Mouse (Mus musculus) thymus, postnatal 4 days (tissue): ENCODE data around the gene Pik3r3.
A peak's percentile ranks its signal among the peaks of the same experiment; 100 is the strongest.

Experiments
- DNase-seq: peaks from one replicate; pipeline ENCODE4 v3.0.0; 2021

Gene Pik3r3

DNA sequence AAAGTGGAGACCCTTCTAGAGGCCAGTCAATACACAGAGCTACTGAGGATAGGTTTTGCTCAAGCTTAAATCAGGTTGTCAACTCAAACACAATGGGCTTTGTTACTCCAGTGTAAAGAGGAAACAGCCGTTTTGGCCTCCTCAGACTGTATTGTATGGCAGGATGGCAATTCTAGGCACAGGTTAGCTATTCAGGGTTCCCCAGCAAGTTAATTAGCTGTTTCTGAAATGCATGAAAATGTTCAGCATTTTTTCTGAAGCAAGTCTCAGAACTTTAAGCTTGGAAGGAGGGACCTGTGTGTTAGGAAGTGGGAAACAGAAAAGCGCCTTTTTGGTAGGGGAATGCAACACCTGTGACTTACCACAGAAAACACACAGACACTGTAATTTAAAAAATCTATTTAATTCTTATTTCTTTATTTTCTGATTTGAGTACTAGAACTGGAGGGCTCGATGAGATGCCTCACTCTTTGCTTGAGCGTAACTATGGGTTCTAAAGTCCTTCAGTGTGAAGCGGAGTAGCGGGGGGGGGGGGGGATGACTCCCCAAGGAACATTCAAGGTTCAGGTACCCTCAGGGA is 1.3 kb upstream of the Pik3r3 start:
- DNase-seq = peak; percentile 10

DNA sequence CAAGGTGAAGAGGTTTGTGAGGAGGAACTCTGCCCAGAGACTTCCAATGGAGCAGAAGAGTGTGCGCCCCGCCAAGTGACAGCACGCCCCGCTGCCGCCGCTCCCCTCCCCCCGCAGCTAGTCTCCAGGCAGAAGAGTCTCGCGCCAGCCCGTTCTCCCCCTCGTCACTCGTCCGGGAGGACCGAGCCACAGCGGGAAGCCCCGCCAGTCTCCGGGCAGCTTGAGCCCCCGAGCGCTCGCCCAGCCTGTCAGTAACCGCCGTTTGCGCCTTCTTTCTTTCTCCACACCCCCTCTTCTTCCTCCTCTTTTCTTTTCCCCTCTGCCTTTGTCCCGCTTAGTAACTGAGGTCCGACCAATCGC is 658 bp upstream of the Pik3r3 start:
- peak; percentile 85 for DNase-seq

DNA sequence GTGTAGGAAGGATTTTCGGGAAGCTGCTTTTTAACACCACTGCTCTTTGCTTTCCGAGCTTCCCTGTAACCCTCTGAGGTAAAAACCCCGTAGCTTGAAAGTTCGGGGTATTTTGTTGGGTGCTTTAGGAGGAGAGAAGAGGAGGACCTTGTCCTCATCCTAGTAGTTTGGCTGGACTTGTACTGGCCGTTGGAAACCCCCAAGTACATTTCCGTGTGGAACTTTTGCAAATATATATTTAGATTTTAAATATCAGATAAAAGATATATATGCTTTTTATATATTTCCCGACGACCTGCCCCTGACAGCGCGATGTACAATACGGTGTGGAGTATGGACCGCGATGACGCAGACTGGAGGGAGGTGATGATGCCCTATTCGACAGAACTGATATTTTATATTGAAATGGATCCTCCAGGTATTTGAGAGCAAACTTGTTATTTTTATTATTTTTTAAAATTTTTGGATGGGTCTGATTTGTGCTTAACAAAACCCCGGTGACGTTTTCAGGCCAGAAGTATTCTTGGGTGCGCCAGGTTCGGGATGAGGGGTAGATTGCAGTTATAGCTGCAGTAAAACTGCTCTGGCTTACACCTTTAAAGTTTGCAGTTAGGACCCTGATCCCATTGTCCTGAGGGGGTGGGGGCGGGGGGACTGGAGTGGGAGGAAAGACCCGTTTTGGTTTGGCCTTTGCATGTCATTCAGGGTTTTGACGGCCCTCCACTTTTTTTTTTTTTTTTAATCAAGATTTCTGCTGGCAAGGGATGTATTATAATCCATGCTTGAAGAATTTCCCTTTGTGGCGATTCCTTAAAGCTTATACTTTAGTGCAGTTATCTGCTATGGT is 801 bp downstream of the Pik3r3 start:
- DNase-seq = peak; percentile 37

DNA sequence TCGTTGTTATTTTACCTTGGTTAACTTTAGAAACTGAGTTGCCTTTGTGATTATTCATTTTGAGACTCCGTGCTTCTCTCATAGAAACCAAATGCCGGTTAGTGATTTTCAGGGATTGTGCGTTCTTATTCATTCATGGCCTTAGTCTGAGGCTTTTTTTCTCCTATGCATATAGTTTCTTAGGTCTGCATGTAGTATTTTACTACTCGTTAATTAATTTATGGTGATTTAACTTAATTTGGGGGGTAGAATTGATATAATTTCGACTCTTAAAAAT is 1.4 kb downstream of the Pik3r3 start:
- no peak for DNase-seq

DNA sequence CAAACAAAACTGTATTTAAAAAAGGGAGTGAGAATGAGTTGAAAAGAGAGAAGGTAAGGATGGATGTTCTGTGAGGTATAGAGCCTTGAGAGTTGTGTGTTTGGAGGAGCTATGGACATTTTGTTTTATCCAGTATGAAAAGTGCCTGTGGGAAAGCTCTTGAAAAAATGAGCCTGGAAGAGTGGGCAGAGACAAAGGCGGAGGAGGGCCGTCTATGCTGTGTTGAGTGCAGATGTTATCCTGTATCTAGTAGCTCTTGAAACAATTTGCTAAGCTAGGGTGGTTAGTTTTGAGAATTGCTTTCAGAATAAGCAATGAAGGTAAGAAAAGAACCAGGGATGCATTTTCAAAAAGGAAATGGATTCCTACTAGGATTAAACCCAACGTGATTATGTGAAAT is 22.0 kb downstream of the Pik3r3 start:
- DNase-seq = no peak

DNA sequence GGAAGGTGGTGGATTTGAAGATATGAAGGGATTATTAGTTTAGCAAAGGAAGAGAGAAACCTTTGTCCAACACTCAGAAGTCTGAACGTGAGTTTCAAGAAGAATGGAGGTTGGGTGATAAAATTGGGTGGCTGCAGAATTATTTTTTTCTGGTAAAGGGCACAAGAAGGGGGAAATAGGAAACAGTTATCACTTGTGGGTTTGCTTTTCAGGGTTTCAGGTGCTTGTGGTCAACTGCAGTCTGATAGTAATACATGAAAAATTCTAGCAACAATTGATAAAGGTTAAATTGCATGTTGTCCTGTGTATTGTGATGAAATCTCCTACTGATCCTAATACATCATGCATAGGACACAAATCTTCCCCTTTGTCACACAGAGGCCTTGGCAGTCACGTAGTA is 22.8 kb downstream of the Pik3r3 start:
- no peak for DNase-seq

DNA sequence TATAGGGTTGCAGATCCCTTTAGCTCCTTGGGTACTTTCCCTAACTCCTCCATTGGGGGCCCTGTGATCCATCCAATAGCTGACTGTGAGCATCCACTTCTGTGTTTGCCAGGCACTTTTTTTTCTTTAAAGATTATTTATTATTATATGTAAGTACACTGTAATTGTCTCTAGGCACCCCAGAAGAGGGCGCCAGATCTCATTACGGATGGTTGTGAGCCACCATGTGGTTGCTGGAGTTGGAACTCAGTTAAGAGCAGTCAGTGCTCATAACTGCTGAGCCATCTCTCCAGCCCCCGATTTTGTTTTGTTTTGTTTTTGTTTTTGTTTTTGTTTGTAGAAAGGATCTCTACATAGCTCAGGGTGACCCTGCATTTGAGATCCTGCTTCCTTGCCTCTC is 24.5 kb downstream of the Pik3r3 start:
- peak; percentile 85 for DNase-seq

DNA sequence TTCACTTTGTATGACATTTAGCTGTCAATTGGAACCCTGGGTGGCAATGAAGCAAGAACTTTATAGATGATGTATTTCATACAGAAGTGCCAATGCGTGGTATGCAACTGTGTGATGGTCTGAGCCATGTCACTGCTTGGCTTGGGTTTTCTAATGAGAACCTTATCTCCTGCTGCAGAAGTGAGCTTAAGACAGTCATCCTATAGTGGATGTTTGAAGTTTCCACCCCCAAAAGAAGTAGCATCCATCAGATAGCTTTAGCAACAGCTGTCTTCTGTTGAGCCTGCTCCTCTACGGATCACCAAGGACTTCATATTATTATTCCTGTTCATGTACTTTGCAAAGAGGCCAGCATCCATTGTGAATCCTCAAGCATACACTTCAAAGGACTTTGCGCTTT is 28.6 kb downstream of the Pik3r3 start:
- DNase-seq = no peak

DNA sequence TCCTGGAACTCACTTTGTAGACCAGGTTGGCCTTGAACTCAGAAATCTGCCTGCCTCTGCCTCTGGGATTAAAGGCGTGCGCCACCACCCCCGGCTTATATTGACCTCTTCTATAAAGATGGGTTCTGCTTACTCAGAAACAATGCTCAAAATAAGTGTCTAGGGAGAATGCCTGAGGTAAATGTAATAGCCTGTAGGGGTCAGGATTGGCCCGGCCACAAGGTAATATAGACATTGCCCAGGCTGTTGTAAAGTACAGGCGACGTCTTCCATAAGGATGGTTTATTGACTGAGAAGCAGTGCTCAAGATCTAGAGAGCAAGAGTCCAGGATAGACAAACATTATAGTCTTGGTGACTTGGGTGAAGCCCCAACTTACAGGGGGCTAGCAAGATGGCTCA is 46.8 kb downstream of the Pik3r3 start:
- no peak for DNase-seq

DNA sequence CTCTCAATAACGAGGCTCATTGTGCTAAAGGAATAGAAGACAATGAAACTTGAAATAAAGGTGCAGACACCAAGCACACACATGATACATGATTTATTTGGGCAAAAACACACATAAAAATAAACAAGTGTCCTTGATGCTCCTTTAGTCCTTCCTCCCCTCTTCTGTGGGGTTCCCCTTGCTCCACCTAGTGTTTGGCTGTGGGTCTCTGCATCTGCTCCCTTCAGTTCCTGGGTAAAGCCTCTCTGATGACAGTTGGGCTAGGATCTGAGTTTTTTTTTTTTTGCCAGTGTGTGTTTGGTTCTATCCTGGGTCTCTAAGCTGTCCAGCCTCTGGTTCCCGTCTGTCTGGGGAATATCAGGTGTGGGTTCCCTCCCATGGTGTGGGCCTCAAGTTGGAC is 60.8 kb downstream of the Pik3r3 start:
- DNase-seq = peak; percentile 28

DNA sequence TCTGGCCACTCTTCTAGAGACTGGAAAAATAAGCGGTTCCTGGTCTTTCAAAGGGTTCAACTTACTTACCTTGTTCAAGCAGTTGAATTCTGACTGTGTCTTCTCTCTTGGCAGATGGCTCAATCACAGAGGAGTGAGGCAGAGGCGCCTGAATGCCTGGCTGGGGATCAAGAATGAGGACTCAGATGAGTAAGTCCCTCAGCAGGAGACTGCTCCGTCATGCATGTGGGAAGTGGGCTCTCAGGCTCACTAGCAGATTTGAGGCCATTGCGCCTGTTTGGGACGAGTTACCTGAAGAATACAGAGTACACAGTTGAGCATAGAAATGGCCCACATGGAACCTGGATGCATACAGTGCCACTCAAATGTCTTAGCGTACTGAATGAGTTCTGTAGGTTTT is 70.1 kb downstream of the Pik3r3 start:
- DNase-seq = no peak

DNA sequence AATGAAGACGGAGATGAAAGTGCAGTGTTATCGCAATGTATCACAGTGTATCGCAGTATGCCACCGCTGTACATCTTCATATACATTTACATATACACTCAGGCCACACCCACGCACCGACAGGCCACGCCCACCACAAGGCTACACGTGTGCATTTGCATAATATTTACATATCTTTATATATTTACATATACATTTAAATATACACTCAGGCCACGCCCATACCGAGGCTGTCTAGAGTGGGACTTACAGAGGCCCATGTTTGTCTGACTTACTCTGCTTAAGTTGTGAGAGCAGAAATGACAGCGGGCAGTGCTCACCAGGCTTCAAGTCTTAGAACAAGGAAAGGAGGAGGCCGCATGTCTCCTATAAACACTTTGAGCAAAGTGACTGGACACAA is 71.9 kb downstream of the Pik3r3 start:
- DNase-seq = peak; percentile 45

DNA sequence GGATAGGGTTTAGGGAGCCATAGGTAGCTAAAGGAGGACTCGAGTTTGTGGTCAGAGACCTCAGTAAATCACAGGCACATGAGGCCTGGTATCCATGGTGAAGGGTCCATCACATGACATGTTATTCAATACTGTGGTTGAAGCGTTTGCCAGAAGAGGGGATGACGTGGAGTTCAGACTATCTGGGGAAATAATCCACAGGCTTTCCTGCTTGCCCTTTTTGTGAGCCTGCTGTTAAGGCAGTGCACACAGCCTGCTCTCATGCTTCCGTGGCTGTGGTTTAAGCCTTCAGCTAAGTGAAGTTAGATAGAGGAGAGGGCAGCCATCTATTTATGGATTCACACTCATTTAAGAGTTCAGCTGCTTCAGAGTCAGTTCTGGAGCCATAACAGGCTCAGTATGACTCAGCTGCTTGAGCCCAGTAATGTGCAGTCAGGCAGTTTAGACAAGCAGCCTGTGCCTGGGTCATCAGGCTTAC is 79.5 kb downstream of the Pik3r3 start:
- DNase-seq = no peak

DNA sequence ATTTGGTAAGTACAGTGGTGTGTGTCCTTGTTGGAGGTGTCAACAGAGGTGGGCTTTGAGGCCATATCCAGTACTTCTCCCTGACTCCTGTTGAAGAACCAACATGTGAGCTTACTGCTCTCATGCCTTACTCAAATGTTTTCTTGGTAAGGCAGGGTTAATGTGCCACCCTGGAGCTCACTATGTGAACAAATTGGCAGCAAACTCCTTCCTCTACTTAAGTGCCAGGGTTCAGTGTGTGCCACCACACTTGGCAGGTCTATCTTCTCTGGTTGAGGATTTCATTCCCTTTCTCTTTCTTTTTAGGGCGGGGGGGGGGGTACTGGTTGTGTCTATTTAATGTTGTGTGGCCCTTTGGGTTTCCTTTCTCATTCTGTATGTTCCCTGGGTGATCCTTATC is 83.1 kb downstream of the Pik3r3 start:
- no peak for DNase-seq

DNA sequence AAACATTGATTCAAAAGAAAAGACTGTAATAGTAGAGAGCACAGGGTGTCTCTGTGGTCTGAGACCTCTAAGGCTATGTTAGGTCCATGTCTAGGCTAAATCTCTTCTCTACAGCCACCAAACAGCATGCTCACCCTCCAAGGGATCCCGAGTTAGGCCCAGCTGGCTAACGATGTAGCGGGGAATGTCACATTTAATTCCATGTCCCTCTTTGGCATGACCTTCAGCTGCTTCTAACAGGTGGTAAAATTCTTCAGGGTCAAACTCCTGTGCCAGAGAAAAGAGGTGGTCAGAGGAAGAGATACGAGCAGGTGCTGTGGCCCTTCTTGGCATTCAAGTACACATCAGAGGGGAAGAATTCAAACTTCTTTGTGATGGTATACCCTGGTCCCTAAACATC is 96.2 kb downstream of the Pik3r3 start:
- no peak for DNase-seq

DNA sequence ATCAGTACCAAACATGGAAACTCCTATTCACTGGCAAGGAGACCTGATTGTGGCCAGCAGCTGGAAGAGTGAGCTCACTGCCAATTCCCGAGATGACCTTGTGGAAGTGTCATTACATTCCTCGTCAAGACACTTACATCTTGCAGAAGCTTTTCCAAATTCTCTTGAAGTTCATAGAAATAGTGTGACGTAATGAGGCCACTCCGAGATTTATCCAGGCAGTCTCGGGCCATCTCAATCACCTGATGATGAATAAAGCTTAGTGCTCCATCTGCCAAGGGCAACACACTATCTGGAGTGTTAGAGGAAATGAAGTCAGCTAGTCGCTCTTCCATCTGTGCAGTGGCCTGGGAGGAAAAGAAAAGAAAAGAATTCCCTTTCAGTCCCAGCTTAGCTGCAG is 100.7 kb downstream of the Pik3r3 start:
- DNase-seq = no peak

DNA sequence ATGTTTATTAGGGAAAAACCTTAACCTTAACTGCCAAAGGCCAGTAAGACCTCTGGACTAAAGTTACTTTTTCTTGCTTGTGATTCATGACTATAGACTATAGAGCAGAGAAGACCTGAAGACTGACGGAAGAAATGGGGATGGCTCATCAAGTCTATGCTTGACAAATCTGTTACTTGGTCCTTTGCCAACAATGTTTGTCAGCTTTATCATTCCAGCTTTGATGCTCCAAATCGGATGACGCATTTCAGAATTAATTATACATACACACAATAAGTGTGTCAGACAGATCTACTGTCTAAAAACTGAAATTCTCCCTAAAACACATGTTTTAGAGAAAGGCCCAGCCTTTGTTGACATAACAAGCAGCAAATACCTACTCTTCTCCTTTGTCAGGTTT is 107.8 kb downstream of the Pik3r3 start:
- no peak for DNase-seq

DNA sequence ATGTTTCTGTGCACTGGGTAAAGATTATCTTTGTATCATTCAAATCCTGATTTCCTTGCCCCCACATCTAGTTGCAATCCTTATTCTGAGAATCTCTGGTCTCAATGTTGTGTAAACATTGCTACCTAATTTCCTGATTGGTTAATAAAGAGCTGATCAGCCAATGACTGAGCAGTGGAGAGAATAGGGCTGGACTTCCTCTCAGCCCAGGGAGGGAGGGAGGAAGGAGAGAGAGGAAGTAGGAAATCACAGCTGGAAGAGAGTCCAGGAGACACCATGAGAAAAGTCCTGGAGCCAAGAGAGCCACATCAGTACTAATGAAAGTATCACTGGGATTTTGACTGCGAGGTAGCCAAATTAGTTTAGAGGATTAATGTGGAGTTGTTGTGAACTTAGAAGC is 114.9 kb downstream of the Pik3r3 start:
- no peak for DNase-seq

DNA sequence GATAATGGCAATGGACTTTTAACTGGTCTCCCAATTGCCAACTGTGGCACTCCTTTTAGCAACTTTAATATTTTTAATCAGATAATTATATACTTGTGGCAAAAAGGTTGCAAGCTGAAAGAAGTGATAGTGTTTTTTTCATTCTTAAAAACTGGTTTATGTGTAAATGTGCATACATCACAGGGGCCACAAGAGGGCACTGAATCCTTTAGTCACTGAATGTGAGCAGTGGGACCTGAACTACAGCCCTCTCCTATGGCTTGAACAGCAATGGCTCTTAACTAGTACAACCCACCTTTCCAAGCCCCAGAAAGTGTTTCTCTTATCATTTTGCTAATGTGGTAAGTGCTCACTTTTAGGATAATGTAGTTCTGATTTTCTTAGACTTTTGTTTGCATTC is 120.7 kb downstream of the Pik3r3 start:
- peak; percentile 71 for DNase-seq

DNA sequence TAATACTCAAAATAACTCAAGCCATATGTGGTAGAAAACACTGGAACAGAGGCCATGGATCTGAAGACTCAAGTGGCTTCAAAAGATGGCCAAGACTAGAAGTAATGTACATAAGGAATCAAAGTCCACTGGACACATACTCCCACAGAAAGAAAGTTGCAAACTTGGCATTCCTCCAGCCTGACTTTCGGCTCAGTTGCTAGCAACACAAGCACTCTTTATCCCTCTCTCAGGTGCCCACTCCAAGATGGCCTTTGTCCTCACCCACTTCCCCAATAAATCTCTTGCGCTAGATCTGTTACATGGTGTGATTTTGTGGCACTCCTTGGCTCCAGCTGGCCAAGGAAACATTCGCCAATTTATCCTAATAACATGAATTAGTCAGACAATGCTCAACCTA is 131.1 kb downstream of the Pik3r3 start:
- DNase-seq = no peak
